Mouse (Mus musculus): ENCODE measurements around the gene Il1r2. TPM values are rescaled to one million over a fixed set of nuclear protein-coding genes. Genes with fewer than 3 reads are reported as not detected.

Il1r2 gene
- polyA plus RNA-seq, 1 experiment: 4.2 TPM

- H3K27ac ChIP-seq (ENCODE audit: control insufficient read depth, insufficient read depth, low read length): no peak overlapping the region
- no peak for DNase-seq
- no peaks in the 10 kb centered on the region for H3K27me3 ChIP-seq (ENCODE audit: control insufficient read depth, insufficient read depth, low read length)
- 86% methylated on average over 6 of the region's 6 CpGs for WGBS
- H3K4me1 ChIP-seq (replicated peaks; ENCODE audit: control insufficient read depth, insufficient read depth, low read length): no peaks in the 10 kb centered on the region
- TF ChIP-seq CTCF (IDR thresholded peaks at IDR 0.05; ENCODE audit: borderline replicate concordance, control insufficient read depth, extremely low read depth, insufficient read depth, low read length, poor library complexity) (no peak), POLR2A (IDR thresholded peaks at IDR 0.05; ENCODE audit: control insufficient read depth, extremely low read depth, insufficient read depth, low read length, poor library complexity) (no peak)
- no peak overlapping the region for H3K4me3 ChIP-seq (ENCODE audit: control insufficient read depth, insufficient read depth, low read length)
- H3K36me3 ChIP-seq (ENCODE audit: control insufficient read depth, insufficient read depth, low read length): no peaks in the 10 kb centered on the region
Observed at GRCm38 (mm10) chr1:40109736-40110135, 35.9 kb downstream of the Il1r2 start.

GRCm38 (mm10) chr1:40115271-40115670, 41.4 kb downstream of the Il1r2 start:
- H3K27ac ChIP-seq (ENCODE audit: control insufficient read depth, insufficient read depth, low read length): no peak overlapping the region
- H3K4me3 ChIP-seq (ENCODE audit: control insufficient read depth, insufficient read depth, low read length): no peak overlapping the region
- 43% methylated on average over 8 of the region's 8 CpGs for WGBS
- no peaks in the 10 kb centered on the region for H3K4me1 ChIP-seq (replicated peaks; ENCODE audit: control insufficient read depth, insufficient read depth, low read length)
- no peaks in the 10 kb centered on the region for H3K36me3 ChIP-seq (ENCODE audit: control insufficient read depth, insufficient read depth, low read length)
- H3K27me3 ChIP-seq (ENCODE audit: control insufficient read depth, insufficient read depth, low read length): no peaks in the 10 kb centered on the region
- TF ChIP-seq CTCF (IDR thresholded peaks at IDR 0.05; ENCODE audit: borderline replicate concordance, control insufficient read depth, extremely low read depth, insufficient read depth, low read length, poor library complexity) (no peak), POLR2A (IDR thresholded peaks at IDR 0.05; ENCODE audit: control insufficient read depth, extremely low read depth, insufficient read depth, low read length, poor library complexity) (no peak)
- DNase-seq: peak; percentile 28

- H3K4me1 ChIP-seq (replicated peaks; ENCODE audit: control insufficient read depth, insufficient read depth, low read length): no peaks in the 10 kb centered on the region
- no peaks in the 10 kb centered on the region for H3K36me3 ChIP-seq (ENCODE audit: control insufficient read depth, insufficient read depth, low read length)
- 6% methylated on average over 8 of the region's 8 CpGs for WGBS
- no peaks in the 10 kb centered on the region for H3K27me3 ChIP-seq (ENCODE audit: control insufficient read depth, insufficient read depth, low read length)
- H3K27ac ChIP-seq (ENCODE audit: control insufficient read depth, insufficient read depth, low read length): no peak overlapping the region
- H3K4me3 ChIP-seq (ENCODE audit: control insufficient read depth, insufficient read depth, low read length): no peak overlapping the region
- DNase-seq: peak; percentile 72
- no peak for TF ChIP-seq POLR2A (IDR thresholded peaks at IDR 0.05; ENCODE audit: control insufficient read depth, extremely low read depth, insufficient read depth, low read length, poor library complexity)
- peak; percentile 57; the same call in 1 of the 2 replicates for TF ChIP-seq CTCF (IDR thresholded peaks at IDR 0.05; ENCODE audit: borderline replicate concordance, control insufficient read depth, extremely low read depth, insufficient read depth, low read length, poor library complexity)
Observed at GRCm38 (mm10) chr1:40116422-40116821, 42.5 kb downstream of the Il1r2 start.

GRCm38 (mm10) chr1:40117565-40117964, 43.7 kb downstream of the Il1r2 start:
- Histone ChIP-seq H3K27ac (ENCODE audit: control insufficient read depth, insufficient read depth, low read length) (no peak overlapping the region), H3K27me3 (ENCODE audit: control insufficient read depth, insufficient read depth, low read length) (no peaks in the 10 kb centered on the region), H3K4me3 (ENCODE audit: control insufficient read depth, insufficient read depth, low read length) (no peak overlapping the region), H3K36me3 (ENCODE audit: control insufficient read depth, insufficient read depth, low read length) (no peaks in the 10 kb centered on the region), H3K4me1 (replicated peaks; ENCODE audit: control insufficient read depth, insufficient read depth, low read length) (no peaks in the 10 kb centered on the region)
- no peak for DNase-seq
- TF ChIP-seq CTCF (IDR thresholded peaks at IDR 0.05; ENCODE audit: borderline replicate concordance, control insufficient read depth, extremely low read depth, insufficient read depth, low read length, poor library complexity) (no peak), POLR2A (IDR thresholded peaks at IDR 0.05; ENCODE audit: control insufficient read depth, extremely low read depth, insufficient read depth, low read length, poor library complexity) (no peak)
- 93% methylated on average over 9 of the region's 10 CpGs for WGBS

- WGBS: 85% methylated on average over 4 of the region's 4 CpGs
- Histone ChIP-seq H3K27ac (ENCODE audit: control insufficient read depth, insufficient read depth, low read length) (no peak overlapping the region), H3K4me1 (replicated peaks; ENCODE audit: control insufficient read depth, insufficient read depth, low read length) (no peaks in the 10 kb centered on the region), H3K4me3 (ENCODE audit: control insufficient read depth, insufficient read depth, low read length) (no peak overlapping the region), H3K36me3 (ENCODE audit: control insufficient read depth, insufficient read depth, low read length) (no peaks in the 10 kb centered on the region), H3K27me3 (ENCODE audit: control insufficient read depth, insufficient read depth, low read length) (no peaks in the 10 kb centered on the region)
- DNase-seq: no peak
- no peak for TF ChIP-seq POLR2A (IDR thresholded peaks at IDR 0.05; ENCODE audit: control insufficient read depth, extremely low read depth, insufficient read depth, low read length, poor library complexity)
Observed at GRCm38 (mm10) chr1:40124237-40124636, 50.4 kb downstream of the Il1r2 start.

- DNase-seq: no peak
- H3K4me1 ChIP-seq (replicated peaks; ENCODE audit: control insufficient read depth, insufficient read depth, low read length): no peaks in the 10 kb centered on the region; the same call in 1 of the 2 replicates
- TF ChIP-seq POLR2A (IDR thresholded peaks at IDR 0.05; ENCODE audit: control insufficient read depth, extremely low read depth, insufficient read depth, low read length, poor library complexity) (no peak), CTCF (IDR thresholded peaks at IDR 0.05; ENCODE audit: borderline replicate concordance, control insufficient read depth, extremely low read depth, insufficient read depth, low read length, poor library complexity) (no peak)
- H3K4me3 ChIP-seq (ENCODE audit: control insufficient read depth, insufficient read depth, low read length): no peak overlapping the region
- 94% methylated on average over 4 of the region's 4 CpGs for WGBS
- H3K36me3 ChIP-seq (ENCODE audit: control insufficient read depth, insufficient read depth, low read length): no peaks in the 10 kb centered on the region
- H3K27ac ChIP-seq (ENCODE audit: control insufficient read depth, insufficient read depth, low read length): no peak overlapping the region
- no peaks in the 10 kb centered on the region for H3K27me3 ChIP-seq (ENCODE audit: control insufficient read depth, insufficient read depth, low read length)
Observed at GRCm38 (mm10) chr1:40128481-40128880, 54.6 kb downstream of the Il1r2 start.

GRCm38 (mm10) chr1:40129321-40129720, 55.4 kb downstream of the Il1r2 start:
- Histone ChIP-seq H3K27ac (ENCODE audit: control insufficient read depth, insufficient read depth, low read length) (no peak overlapping the region), H3K4me1 (replicated peaks; ENCODE audit: control insufficient read depth, insufficient read depth, low read length) (no peaks in the 10 kb centered on the region; the same call in 1 of the 2 replicates), H3K36me3 (ENCODE audit: control insufficient read depth, insufficient read depth, low read length) (no peaks in the 10 kb centered on the region), H3K27me3 (ENCODE audit: control insufficient read depth, insufficient read depth, low read length) (no peaks in the 10 kb centered on the region), H3K4me3 (ENCODE audit: control insufficient read depth, insufficient read depth, low read length) (no peak overlapping the region)
- TF ChIP-seq CTCF (IDR thresholded peaks at IDR 0.05; ENCODE audit: borderline replicate concordance, control insufficient read depth, extremely low read depth, insufficient read depth, low read length, poor library complexity) (no peak), POLR2A (IDR thresholded peaks at IDR 0.05; ENCODE audit: control insufficient read depth, extremely low read depth, insufficient read depth, low read length, poor library complexity) (no peak)
- DNase-seq: no peak
- WGBS: 87% methylated on average over 2 of the region's 2 CpGs
